Mouse (Mus musculus) myocyte (in vitro differentiated cells): ENCODE measurements around the gene Uqcr10.

Experiments used
- CEBPB ChIP-seq: IDR thresholded peaks from 2 replicates; pipeline ENCODE4 v1.6.1; 2011; ENCODE audit warnings: mild to moderate bottlenecking, moderate library complexity; ENCODE audit not compliant: poor library complexity, insufficient read depth, severe bottlenecking
- MAX ChIP-seq: IDR thresholded peaks from one replicate; pipeline ENCODE4 v1.6.1; 2011; ENCODE audit warnings: low read depth, mild to moderate bottlenecking, control low read depth
- POLR2A ChIP-seq: IDR thresholded peaks from one replicate; pipeline ENCODE4 v1.6.1; 2011; ENCODE audit warnings: low read depth, mild to moderate bottlenecking, control low read depth, moderate library complexity; ENCODE audit not compliant: insufficient read length
- SRF ChIP-seq: IDR thresholded peaks from one replicate; pipeline ENCODE4 v1.6.1; 2011; ENCODE audit warnings: low read depth; ENCODE audit not compliant: control insufficient read depth, insufficient read length
- TCF12 ChIP-seq: IDR thresholded peaks from one replicate; pipeline ENCODE4 v1.6.1; 2011; ENCODE audit warnings: mild to moderate bottlenecking, control low read depth; ENCODE audit not compliant: poor library complexity, insufficient read depth, severe bottlenecking

GRCm38 (mm10) chr11:4718548-4718947 lies 14.4 kb upstream of the Uqcr10 start:
- TF ChIP-seq POLR2A: no peak
- no peak for TF ChIP-seq SRF
- no peak for TF ChIP-seq MAX
- TF ChIP-seq CEBPB: no peak
- no peak for TF ChIP-seq TCF12
